Mouse (Mus musculus) MEL (cell line): ENCODE data around the gene Ddx1. TPM values are rescaled to one million over a fixed set of nuclear protein-coding genes. Genes with fewer than 3 reads are reported as not detected.

ENCODE experiments used
- DNase-seq: peaks from one replicate; pipeline ENCODE4 v3.0.0; 2011; ENCODE audit warnings: low read depth, low spot score
- H3K27ac ChIP-seq: 2 replicates; pipeline ENCODE4 v1.5.1; 2012; ENCODE audit warnings: low read depth, mild to moderate bottlenecking, control low read depth, low read length, moderate library complexity; ENCODE audit not compliant: control insufficient read depth
- H3K27me3 ChIP-seq, 2 experiments: fragments of 150-350 bp in 1 of 2; sonication (generic) in 1 of 2; 2 replicates each; pipeline ENCODE4 v1.6.1; 2012; ENCODE audit warnings: low read length in 2 of 2, mild to moderate bottlenecking in 2 of 2, improper control_type of control experiment in 1 of 2, moderate library complexity in 1 of 2; ENCODE audit not compliant: insufficient read depth in 2 of 2, control insufficient read depth in 1 of 2
- H3K36me3 ChIP-seq, 2 experiments: 2 replicates each; pipeline ENCODE4 v1.6.1; 2012 to 2014; ENCODE audit warnings: low read length in 2 of 2, improper control_type of control experiment in 1 of 2, inconsistent platforms in 1 of 2, mild to moderate bottlenecking in 1 of 2; ENCODE audit not compliant: insufficient read depth in 2 of 2, control insufficient read depth in 1 of 2
- H3K4me1 ChIP-seq, 2 experiments: fragments of 150-350 bp in 1 of 2; sonication (generic) in 1 of 2; 2 replicates each; pipeline ENCODE4 v1.6.1; 2012; ENCODE audit warnings: low read length in 2 of 2, improper control_type of control experiment in 1 of 2, mild to moderate bottlenecking in 1 of 2; ENCODE audit not compliant: insufficient read depth in 2 of 2, control insufficient read depth in 1 of 2
- H3K4me3 ChIP-seq, 2 experiments: fragments of 150-350 bp in 1 of 2; sonication (generic) in 1 of 2; 2 replicates each; pipeline ENCODE4 v1.5.1; 2012; ENCODE audit warnings: low read depth in 2 of 2, low read length in 2 of 2, mild to moderate bottlenecking in 2 of 2, moderate library complexity in 2 of 2, control low read depth in 1 of 2, improper control_type of control experiment in 1 of 2; ENCODE audit not compliant: control insufficient read depth in 1 of 2, insufficient read depth in 1 of 2
- H3K79me2 ChIP-seq: 2 replicates; pipeline ENCODE4 v1.6.1; 2012; ENCODE audit warnings: mild to moderate bottlenecking, low read length, moderate library complexity; ENCODE audit not compliant: control insufficient read depth, poor library complexity, insufficient read depth
- H3K9ac ChIP-seq: 2 replicates; pipeline ENCODE4 v1.6.1; 2012; ENCODE audit warnings: low read depth, mild to moderate bottlenecking, control low read depth, low read length, moderate library complexity; ENCODE audit not compliant: control insufficient read depth, poor library complexity, severe bottlenecking
- H3K9me3 ChIP-seq: fragments of 150-350 bp; sonication (generic); replicated peaks from 2 replicates; pipeline ENCODE4 v1.6.1; 2012; ENCODE audit warnings: mild to moderate bottlenecking, low read length, improper control_type of control experiment, moderate library complexity; ENCODE audit not compliant: insufficient read depth
- BHLHE40 ChIP-seq: IDR thresholded peaks from 2 replicates; pipeline ENCODE4 v1.6.1; 2012; ENCODE audit warnings: low read depth, mild to moderate bottlenecking, inconsistent platforms, low read length, improper control_type of control experiment, borderline replicate concordance
- CTCF ChIP-seq, 3 experiments: IDR thresholded peaks in 2 of 3; conservative IDR thresholded peaks in 1 of 3; 2 replicates each; pipeline ENCODE4 v1.5.1; 2011 to 2012; ENCODE audit warnings: low read length in 3 of 3, low read depth in 2 of 3, mild to moderate bottlenecking in 2 of 3, improper control_type of control experiment in 1 of 3, inconsistent platforms in 1 of 3, mixed read lengths in 1 of 3, moderate library complexity in 1 of 3; ENCODE audit not compliant: control insufficient read depth in 1 of 3, insufficient read depth in 1 of 3, poor library complexity in 1 of 3, severe bottlenecking in 1 of 3
- E2F4 ChIP-seq: IDR thresholded peaks from 2 replicates; pipeline ENCODE4 v1.6.1; 2011; ENCODE audit warnings: low read depth, low read length, improper control_type of control experiment, borderline replicate concordance
- ELF1 ChIP-seq: IDR thresholded peaks from 2 replicates; pipeline ENCODE4 v1.6.1; 2014; ENCODE audit warnings: low read depth, mild to moderate bottlenecking, inconsistent platforms, low read length, improper control_type of control experiment, moderate library complexity
- EP300 ChIP-seq, 2 experiments: IDR thresholded peaks; 2 replicates each; pipeline ENCODE4 v1.6.1; 2011; ENCODE audit warnings: improper control_type of control experiment in 2 of 2, low read length in 2 of 2, low read depth in 1 of 2, mild to moderate bottlenecking in 1 of 2
- ETS1 ChIP-seq: IDR thresholded peaks from 2 replicates; pipeline ENCODE4 v1.6.1; 2012; ENCODE audit warnings: low read depth, mild to moderate bottlenecking, inconsistent platforms, low read length, improper control_type of control experiment, moderate library complexity
- GATA1 ChIP-seq: IDR thresholded peaks from 2 replicates; pipeline ENCODE4 v1.6.1; 2011; ENCODE audit warnings: low read depth, low read length, improper control_type of control experiment
- HCFC1 ChIP-seq: IDR thresholded peaks from 2 replicates; pipeline ENCODE4 v1.6.1; 2012; ENCODE audit warnings: low read depth, mild to moderate bottlenecking, inconsistent platforms, low read length, improper control_type of control experiment, moderate library complexity
- JUND ChIP-seq: IDR thresholded peaks from 2 replicates; pipeline ENCODE4 v1.6.1; 2011; ENCODE audit warnings: low read depth, mild to moderate bottlenecking, improper control_type of control experiment, low read length
- KAT2A ChIP-seq: conservative IDR thresholded peaks from 2 replicates; pipeline ENCODE4 v1.6.1; 2012; ENCODE audit warnings: low read depth, low read length, improper control_type of control experiment, inconsistent platforms
- MAX ChIP-seq: IDR thresholded peaks from 2 replicates; pipeline ENCODE4 v1.6.1; 2011; ENCODE audit warnings: low read length, improper control_type of control experiment
- MAZ ChIP-seq: IDR thresholded peaks from 2 replicates; pipeline ENCODE4 v1.6.1; 2012; ENCODE audit warnings: low read depth, mild to moderate bottlenecking, inconsistent platforms, low read length, improper control_type of control experiment
- MEF2A ChIP-seq: IDR thresholded peaks from 2 replicates; pipeline ENCODE4 v1.6.1; 2014; ENCODE audit warnings: low read depth, mild to moderate bottlenecking, inconsistent platforms, low read length, improper control_type of control experiment; ENCODE audit not compliant: poor library complexity, insufficient replicate concordance, severe bottlenecking; ENCODE audit errors: extremely low read depth
- MXI1 ChIP-seq: IDR thresholded peaks from 2 replicates; pipeline ENCODE4 v1.6.1; 2011; ENCODE audit warnings: mild to moderate bottlenecking, low read depth, low read length, improper control_type of control experiment
- MYC ChIP-seq: IDR thresholded peaks from 2 replicates; pipeline ENCODE4 v1.6.1; 2011; ENCODE audit warnings: low read depth, mild to moderate bottlenecking, low read length, improper control_type of control experiment, moderate library complexity
- NELFE ChIP-seq: IDR thresholded peaks from 2 replicates; pipeline ENCODE4 v1.6.1; 2011; ENCODE audit warnings: low read depth, low read length, improper control_type of control experiment
- NRF1 ChIP-seq: IDR thresholded peaks from 2 replicates; pipeline ENCODE4 v1.6.1; 2014; ENCODE audit warnings: low read depth, mild to moderate bottlenecking, inconsistent platforms, low read length, improper control_type of control experiment, moderate library complexity; ENCODE audit not compliant: poor library complexity, insufficient read depth, severe bottlenecking
- POLR2A ChIP-seq, 2 experiments: IDR thresholded peaks; 2 replicates each; pipeline ENCODE4 v1.6.1; 2011 to 2012; ENCODE audit warnings: low read length in 2 of 2, mild to moderate bottlenecking in 2 of 2, control low read depth in 1 of 2, improper control_type of control experiment in 1 of 2, low read depth in 1 of 2, moderate library complexity in 1 of 2; ENCODE audit not compliant: control insufficient read depth in 1 of 2, insufficient read depth in 1 of 2, poor library complexity in 1 of 2
- POLR2AphosphoS2 ChIP-seq: IDR thresholded peaks from 2 replicates; pipeline ENCODE4 v1.6.1; 2011; ENCODE audit warnings: low read length, improper control_type of control experiment
- RCOR1 ChIP-seq: IDR thresholded peaks from 2 replicates; pipeline ENCODE4 v1.6.1; 2012; ENCODE audit warnings: low read depth, mild to moderate bottlenecking, inconsistent platforms, low read length, improper control_type of control experiment
- SIN3A ChIP-seq: IDR thresholded peaks from 2 replicates; pipeline ENCODE4 v1.6.1; 2012; ENCODE audit warnings: low read length, improper control_type of control experiment, inconsistent platforms
- SMC3 ChIP-seq: IDR thresholded peaks from 2 replicates; pipeline ENCODE4 v1.6.1; 2011; ENCODE audit warnings: low read depth, low read length, improper control_type of control experiment
- TAL1 ChIP-seq: IDR thresholded peaks from 2 replicates; pipeline ENCODE4 v1.6.1; 2012; ENCODE audit warnings: mild to moderate bottlenecking, inconsistent platforms, low read length, moderate library complexity, mixed read lengths
- TBP ChIP-seq: IDR thresholded peaks from 2 replicates; pipeline ENCODE4 v1.8.0; 2011; ENCODE audit warnings: low read depth, low read length, improper control_type of control experiment
- TCF12 ChIP-seq: IDR thresholded peaks from 2 replicates; pipeline ENCODE4 v1.6.1; 2014; ENCODE audit warnings: low read depth, mild to moderate bottlenecking, inconsistent platforms, low read length, improper control_type of control experiment, moderate library complexity
- UBTF ChIP-seq: IDR thresholded peaks from 2 replicates; pipeline ENCODE4 v1.6.1; 2012; ENCODE audit warnings: low read depth, mild to moderate bottlenecking, inconsistent platforms, low read length, improper control_type of control experiment, moderate library complexity, borderline replicate concordance; ENCODE audit not compliant: insufficient read depth
- ZC3H11A ChIP-seq: IDR thresholded peaks from 2 replicates; pipeline ENCODE4 v1.6.1; 2012; ENCODE audit warnings: low read depth, mild to moderate bottlenecking, inconsistent platforms, low read length, improper control_type of control experiment
- ZKSCAN1 ChIP-seq: IDR thresholded peaks from 2 replicates; pipeline ENCODE4 v1.6.1; 2012; ENCODE audit warnings: low read depth, mild to moderate bottlenecking, inconsistent platforms, low read length, improper control_type of control experiment, moderate library complexity
- ZNF384 ChIP-seq: IDR thresholded peaks from 2 replicates; pipeline ENCODE4 v1.6.1; 2012; ENCODE audit warnings: low read depth, mild to moderate bottlenecking, inconsistent platforms, low read length, improper control_type of control experiment
- polyA plus RNA-seq, 2 experiments: library from polyadenylated mRNA; stranded (reverse) in 1 of 2; unstranded in 1 of 2; fragments of >175 nt in 1 of 2; fragments of >200 nt in 1 of 2; gene quantifications; 2 replicates each; pipeline versions ENCODE4 v1.2.1 to v1.2.4; 2012; ENCODE audit warnings: low replicate concordance in 2 of 2, low read depth in 1 of 2; ENCODE audit not compliant: insufficient read length in 2 of 2, insufficient read depth in 1 of 2, missing spikeins in 1 of 2
- total RNA-seq: library from RNA; depleted of rRNA; stranded (reverse); fragments of 300-350 nt; gene quantifications from 2 replicates; pipeline ENCODE4 v1.2.3, GENCODE M21; 2012; rRNA removed

Ddx1 gene
- 75.4 and 77.2 TPM in 2 replicates for total RNA-seq
- 1,000 to 10,000 TPM in 1 of 2 experiments, 100 to 1,000 TPM in 1; 134 to 1,375 TPM for polyA plus RNA-seq

DNA sequence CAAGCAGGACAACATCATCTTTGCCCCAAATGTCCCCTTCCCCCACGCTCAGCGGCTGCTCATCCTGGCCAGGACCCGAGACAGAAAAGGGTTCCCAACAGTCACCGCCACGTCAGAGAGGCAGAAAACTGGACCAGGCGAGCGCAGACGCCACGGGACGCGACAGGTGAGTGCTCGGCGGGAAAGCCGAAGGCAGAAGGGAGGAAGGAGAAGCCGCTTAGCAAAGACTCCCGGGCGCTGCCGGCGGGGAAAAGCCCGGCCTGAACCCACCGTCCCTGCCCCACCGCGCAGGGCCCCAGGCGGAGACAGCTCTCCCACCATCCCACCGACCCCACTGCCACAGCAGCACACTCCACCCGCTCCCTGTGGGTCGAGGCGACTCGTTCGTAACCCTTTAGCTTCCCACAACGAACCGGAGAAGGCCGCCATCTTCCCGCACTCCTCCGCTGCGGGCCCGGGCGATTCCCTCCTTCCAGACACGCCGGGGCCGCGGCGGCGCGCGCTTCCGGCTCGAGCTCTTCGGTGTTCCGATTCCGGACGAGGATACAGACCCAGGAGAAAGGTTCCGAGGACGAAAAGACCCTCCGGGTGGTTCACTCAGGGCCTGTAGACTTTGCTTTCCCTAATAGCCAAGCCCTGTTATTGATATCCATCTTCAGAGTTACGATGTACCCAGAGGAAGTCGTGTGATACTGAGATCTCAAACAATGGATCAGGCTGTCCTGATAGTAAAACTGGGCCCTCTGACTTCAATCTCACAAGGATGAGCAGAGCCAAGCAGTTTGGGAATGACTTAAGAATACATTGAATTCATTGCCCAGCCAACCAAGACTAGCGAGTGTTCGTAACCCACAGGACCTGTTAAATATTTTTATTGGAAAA is at the start of gene Ddx1:
Gene Ddx1, minus strand, starts transcription at position 523 of the 882 bp plus-strand sequence.
- peaks cover 0 to under 1% of the 10 kb centered on the region in 2 experiments; a peak in 1 of 4 replicates for H3K27me3 ChIP-seq
- peaks cover 17% of the 10 kb centered on the region for H3K79me2 ChIP-seq
- TF ChIP-seq CTCF (IDR thresholded peaks at IDR 0.05 in 2 of 3, conservative IDR thresholded peaks at IDR 0.05 in 1 of 3; ENCODE audit: control insufficient read depth in 1 of 3, insufficient read depth in 1 of 3, low read depth in 2 of 3, low read length in 3 of 3, poor library complexity in 1 of 3, severe bottlenecking in 1 of 3): no peak
- TF ChIP-seq MYC: peak; percentile 58
- TF ChIP-seq RCOR1: no peak
- peak; percentile 84 for TF ChIP-seq SIN3A
- TF ChIP-seq MXI1: peak; percentile 81
- TF ChIP-seq JUND: no peak
- TF ChIP-seq UBTF: no peak
- peak; percentile 79 for TF ChIP-seq ELF1
- peak; percentile 55; the same call in 1 of the 2 replicates for TF ChIP-seq POLR2AphosphoS2
- no peak for TF ChIP-seq SMC3
- peak; percentile 79 for TF ChIP-seq TCF12
- peak; percentile 92 for TF ChIP-seq HCFC1
- TF ChIP-seq MAX: peak; percentile 47; the same call in 1 of the 2 replicates
- TF ChIP-seq KAT2A: peak; percentile 66; the same call in 1 of the 2 replicates
- no peak for TF ChIP-seq ZC3H11A
- TF ChIP-seq MAZ: no peak
- TF ChIP-seq GATA1: peak; percentile 32; the same call in 1 of the 2 replicates
- TF ChIP-seq NRF1: no peak
- peak; percentile 84 to 87 for TF ChIP-seq POLR2A (IDR thresholded peaks at IDR 0.05; ENCODE audit: control insufficient read depth in 1 of 2, insufficient read depth in 1 of 2, low read depth in 1 of 2, low read length in 2 of 2, poor library complexity in 1 of 2)
- no peak for TF ChIP-seq ZNF384
- no peak for TF ChIP-seq TAL1
- TF ChIP-seq TBP: peak; percentile 88
- TF ChIP-seq MEF2A: no peak
- TF ChIP-seq NELFE: peak; percentile 73
- TF ChIP-seq ZKSCAN1: no peak
- TF ChIP-seq E2F4: 0 out of 2 replicates have a peak, but pooled peaks have one; percentile 25
- TF ChIP-seq BHLHE40: no peak
- no peak for TF ChIP-seq EP300 (IDR thresholded peaks at IDR 0.05; ENCODE audit: low read depth in 1 of 2, low read length in 2 of 2)
- TF ChIP-seq ETS1: no peak
- H3K9ac ChIP-seq: peak within 1 kb of the TSS; percentile 94
- peak within 1 kb of the TSS; percentile 45 for H3K27ac ChIP-seq
- DNase-seq: peak; percentile 92
- peaks cover 5 to 7% of the 10 kb centered on the region in 2 experiments; a peak in 2 of 4 replicates for H3K4me1 ChIP-seq
- H3K4me3 ChIP-seq: peak within 1 kb of the TSS; percentile 66 to 91
- peaks cover 0 to 13% of the 10 kb centered on the region in 2 experiments; a peak in 3 of 4 replicates for H3K36me3 ChIP-seq
- H3K9me3 ChIP-seq: no peaks in the 10 kb centered on the region
